Mouse (Mus musculus) stomach, postnatal 0 days (tissue): ENCODE results near the gene Psen2.

Source experiments
- CTCF ChIP-seq: IDR thresholded peaks from 2 replicates; pipeline ENCODE4 v1.5.1; 2016; ENCODE audit warnings: antibody characterized with exemption, low read depth, mild to moderate bottlenecking, moderate library complexity
- EP300 ChIP-seq: optimal IDR thresholded peaks from 2 replicates; pipeline ENCODE3; 2016; ENCODE audit warnings: antibody characterized with exemption

- TF ChIP-seq CTCF = no peak
- TF ChIP-seq EP300 = no peak
Observed at GRCm38 (mm10) chr1:180188951-180189350, 74.3 kb downstream of the Psen2 start.
